Mouse (Mus musculus) heart, embryonic 12.5 days (tissue): Measurements from ENCODE around the gene Tlcd2. TPM values are rescaled to one million over a fixed set of nuclear protein-coding genes. Genes with fewer than 3 reads are reported as not detected.
"Not testable (repeated sequence)": the region's sequence is repeated elsewhere in the genome, so short reads cannot be mapped to it uniquely, and the experiment has no call there.

Experiments used
- ATAC-seq: fragments of 200-750 bp; cut with Nextera tagmentation; 2 replicates; pipeline ENCODE4 v1.8.0; 2017; ENCODE audit warnings: moderate TSS enrichment, moderate library complexity; ENCODE audit not compliant: insufficient number of reproducible peaks, low FRiP score
- H3K27ac ChIP-seq: fragments of 300-500 bp; sonication (generic); 2 replicates; pipeline ENCODE4 v1.5.1; 2016; ENCODE audit warnings: mild to moderate bottlenecking, moderate library complexity; ENCODE audit not compliant: poor library complexity, severe bottlenecking
- H3K27me3 ChIP-seq: fragments of 300-500 bp; sonication (generic); replicated peaks from 2 replicates; pipeline ENCODE4 v1.6.1; 2016; ENCODE audit warnings: mild to moderate bottlenecking, moderate library complexity
- H3K36me3 ChIP-seq: fragments of 300-500 bp; sonication (generic); 2 replicates; pipeline ENCODE4 v1.6.1; 2016; ENCODE audit warnings: mild to moderate bottlenecking, moderate library complexity
- H3K4me1 ChIP-seq: fragments of 300-500 bp; sonication (generic); replicated peaks from 2 replicates; pipeline ENCODE4 v1.6.1; 2016; ENCODE audit warnings: mild to moderate bottlenecking
- H3K4me2 ChIP-seq: fragments of 300-500 bp; sonication (generic); 2 replicates; pipeline ENCODE4 v1.6.1; 2016; ENCODE audit warnings: mild to moderate bottlenecking, moderate library complexity
- H3K4me3 ChIP-seq: fragments of 300-500 bp; sonication (generic); 2 replicates; pipeline ENCODE4 v1.5.1; 2016; ENCODE audit warnings: mild to moderate bottlenecking
- H3K9ac ChIP-seq: fragments of 300-500 bp; sonication (generic); 2 replicates; pipeline ENCODE4 v1.6.1; 2016; ENCODE audit warnings: mild to moderate bottlenecking, moderate library complexity
- H3K9me3 ChIP-seq: fragments of 300-500 bp; sonication (generic); replicated peaks from 2 replicates; pipeline ENCODE4 v1.6.1; 2016; ENCODE audit warnings: mild to moderate bottlenecking, moderate library complexity
- WGBS: fragments of 180-500 bp; shearing (Covaris S2); methylation state at CpG from one replicate; pipeline ENCODE4 v1.1.7; 2016; 5-methylcytosine and 5-hydroxymethylcytosine counted together
- polyA plus RNA-seq: library from polyadenylated mRNA; unstranded; fragments of >200 nt; fragmentation: Nextera tagmentation; extraction: Ambion mirVana; gene quantifications from 2 replicates; pipeline ENCODE4 v1.2.1, GENCODE M21; 2016

The Tlcd2 gene
- polyA plus RNA-seq, 1 experiment from 2014 or later: 13.1 TPM

DNA sequence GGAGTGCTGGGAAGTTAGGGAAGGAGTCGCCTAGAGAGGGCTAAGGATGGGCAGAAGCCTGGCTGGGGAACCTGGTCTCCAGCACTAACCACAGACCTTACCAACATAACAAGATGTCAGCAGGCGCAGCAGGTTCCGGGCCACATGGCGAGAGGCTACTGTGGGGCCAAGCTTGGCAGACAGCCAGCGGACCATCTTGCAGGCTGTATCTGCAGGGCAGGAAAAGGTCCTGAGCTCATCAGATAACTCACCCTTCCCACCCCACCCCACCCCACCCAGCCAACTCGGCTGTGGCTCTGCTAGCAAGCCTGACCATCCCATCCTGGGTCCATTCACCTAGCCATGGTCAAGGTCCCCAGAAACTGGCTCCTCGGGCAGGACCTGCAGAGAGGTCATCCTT is 11.8 kb upstream of the Tlcd2 start:
- ATAC-seq: peak; percentile 26
- Histone ChIP-seq H3K27ac (no peak overlapping the region), H3K9ac (no peak overlapping the region), H3K4me3 (no peak overlapping the region), H3K4me1 (peaks cover 28% of the 10 kb centered on the region), H3K27me3 (no peaks in the 10 kb centered on the region), H3K9me3 (no peaks in the 10 kb centered on the region), H3K4me2 (no peak overlapping the region), H3K36me3 (peaks cover 56% of the 10 kb centered on the region)
- WGBS: 67% methylated on average over 7 of the region's 7 CpGs

- Histone ChIP-seq H3K27me3 (no peaks in the 10 kb centered on the region), H3K4me2 (0 out of 2 replicates have a peak overlapping the region, but pooled peaks have one; percentile 7), H3K9ac (no peak overlapping the region), H3K4me1 (peaks cover 34% of the 10 kb centered on the region), H3K27ac (no peak overlapping the region), H3K4me3 (no peak overlapping the region), H3K36me3 (peaks cover 49% of the 10 kb centered on the region), H3K9me3 (no peaks in the 10 kb centered on the region)
- no peak for ATAC-seq
- WGBS: 73% methylated on average over 8 of the region's 8 CpGs
Measured at GRCm38 (mm10) chr11:75450304-75450908, 11.1 kb upstream of the Tlcd2 start.

DNA sequence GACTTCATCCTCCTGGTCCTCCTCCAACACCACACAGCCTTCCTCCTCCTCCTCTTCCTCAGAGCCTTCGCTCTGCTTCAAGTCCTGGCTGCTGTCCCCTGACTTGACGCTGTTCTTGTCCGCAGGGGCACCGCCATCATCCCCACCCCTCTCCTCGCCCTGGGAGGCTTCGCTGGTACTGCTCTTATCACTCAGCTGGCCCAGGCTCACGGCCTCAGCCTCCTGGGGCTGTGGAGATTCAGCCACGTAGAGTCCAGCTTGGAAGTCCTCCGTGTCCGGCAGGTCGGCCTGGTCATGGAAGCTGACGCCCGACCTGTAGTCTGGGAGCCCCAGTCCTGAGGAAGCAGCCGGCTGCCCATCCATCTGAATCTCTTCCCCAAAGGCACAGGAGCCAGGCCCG is 10.6 kb upstream of the Tlcd2 start:
- WGBS: 74% methylated on average over 15 of the region's 15 CpGs
- Histone ChIP-seq H3K27ac (no peak overlapping the region), H3K9ac (no peak overlapping the region)

GRCm38 (mm10) chr11:75452081-75452480 is 9.4 kb upstream of the Tlcd2 start:
- no peak overlapping the region for H3K4me2 ChIP-seq
- H3K27ac ChIP-seq: no peak overlapping the region
- 83% methylated on average over 8 of the region's 8 CpGs for WGBS
- peaks cover 38% of the 10 kb centered on the region for H3K36me3 ChIP-seq
- H3K4me3 ChIP-seq: no peak overlapping the region
- H3K9ac ChIP-seq: no peak overlapping the region
- no peaks in the 10 kb centered on the region for H3K9me3 ChIP-seq
- ATAC-seq: no peak
- peaks cover 34% of the 10 kb centered on the region for H3K4me1 ChIP-seq
- H3K27me3 ChIP-seq: no peaks in the 10 kb centered on the region

More for the DNA sequence above, 10.6 kb upstream of the Tlcd2 start:
- Histone ChIP-seq H3K36me3 (peaks cover 43% of the 10 kb centered on the region), H3K4me1 (peaks cover 34% of the 10 kb centered on the region), H3K4me3 (no peak overlapping the region), H3K9me3 (no peaks in the 10 kb centered on the region), H3K4me2 (0 out of 2 replicates have a peak overlapping the region, but pooled peaks have one; percentile 7), H3K27me3 (no peaks in the 10 kb centered on the region)
- no peak for ATAC-seq

DNA sequence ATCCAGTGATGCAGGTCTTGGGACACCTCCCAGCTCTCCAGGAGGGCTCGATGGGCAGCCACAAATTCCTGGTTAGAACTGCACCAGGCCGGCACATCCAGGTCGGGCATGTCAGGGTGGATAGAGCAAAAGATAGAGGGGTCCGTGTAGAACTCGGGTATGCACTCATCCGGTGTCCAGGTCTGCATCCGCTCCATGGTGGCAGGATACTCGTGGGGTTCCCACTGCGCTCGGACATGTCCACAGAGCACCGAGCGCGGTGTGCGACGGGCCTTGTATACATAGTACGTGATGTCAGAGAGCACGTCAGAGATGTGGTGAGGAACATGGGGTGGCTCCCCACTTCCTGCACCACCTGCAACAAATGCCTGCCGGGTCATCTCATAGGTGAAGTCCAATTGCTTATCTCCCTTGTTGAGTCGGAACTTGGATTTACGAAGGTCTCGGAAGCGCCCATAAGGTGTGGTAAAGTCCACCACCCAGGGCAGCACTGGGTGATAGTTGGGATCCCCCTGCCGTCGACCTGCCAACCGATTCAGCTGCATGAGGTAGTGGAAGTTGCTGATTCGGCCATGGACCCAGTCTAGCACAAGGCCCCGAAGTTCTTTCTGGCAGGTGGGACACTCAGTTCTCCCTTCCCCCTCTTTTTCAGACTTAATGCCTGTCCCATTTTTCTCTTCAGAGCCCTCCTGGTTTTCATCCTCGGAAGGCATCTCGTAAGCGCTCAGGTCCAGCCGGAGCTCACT is 8.5 kb upstream of the Tlcd2 start:
- Histone ChIP-seq H3K9me3 (no peaks in the 10 kb centered on the region), H3K4me3 (peak overlapping the region; percentile 72; the same call in 1 of the 2 replicates), H3K9ac (0 out of 2 replicates have a peak overlapping the region, but pooled peaks have one; percentile 75), H3K27me3 (no peaks in the 10 kb centered on the region), H3K27ac (no peak overlapping the region), H3K36me3 (peaks cover 29% of the 10 kb centered on the region), H3K4me1 (peaks cover 36% of the 10 kb centered on the region), H3K4me2 (peak overlapping the region; percentile 97)
- no peak for ATAC-seq
- 92% methylated on average over 31 of the region's 31 CpGs for WGBS

DNA sequence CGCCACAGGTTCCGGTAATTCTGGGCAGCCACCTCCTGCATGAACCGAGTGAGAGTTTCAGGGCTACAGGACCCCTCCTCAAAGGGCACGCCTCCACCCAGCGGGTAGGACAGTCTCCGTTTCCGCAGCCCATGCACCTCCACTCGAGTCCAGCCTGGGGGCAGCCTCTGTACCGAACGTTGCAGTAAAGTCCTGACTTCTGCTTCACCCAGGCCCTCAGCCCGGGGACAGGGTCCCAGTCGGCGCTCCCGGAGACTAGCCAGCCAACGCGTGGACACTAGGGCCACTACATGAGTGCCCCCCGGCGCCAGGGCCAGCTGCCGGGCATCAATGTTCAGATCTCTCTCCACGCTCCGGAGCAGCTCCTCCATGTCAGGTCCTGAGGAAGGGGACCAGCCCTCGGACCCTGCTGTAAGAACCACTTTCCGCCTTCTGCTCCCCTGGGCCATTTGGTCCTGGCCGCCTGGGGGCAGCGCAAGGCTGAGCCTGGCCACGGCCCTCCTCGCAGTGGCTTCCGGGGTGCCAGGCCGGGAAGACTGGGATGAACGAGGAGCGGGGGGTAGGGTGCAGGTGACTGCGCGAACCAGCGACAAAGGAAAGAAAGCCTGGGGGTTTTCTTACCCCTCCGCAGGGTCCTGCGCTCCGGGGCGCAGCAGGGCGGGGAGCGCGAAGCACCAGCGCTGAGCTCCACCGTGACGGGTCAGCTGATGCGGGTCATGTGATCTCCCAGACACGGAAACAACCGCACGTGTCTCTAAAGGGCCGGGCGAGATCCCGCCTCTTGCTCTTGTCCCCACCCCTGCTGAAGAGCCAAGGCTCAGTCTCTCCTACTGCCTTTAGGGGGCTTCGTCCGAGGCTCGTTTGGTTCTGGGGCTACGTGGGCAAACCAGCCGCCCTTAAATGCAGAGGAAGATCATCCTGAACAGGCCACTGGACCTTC is 7.3 kb upstream of the Tlcd2 start, which contains the start of gene Wdr81:
Gene Wdr81 (minus strand): TSS at position 727 of the 940 bp plus-strand sequence.
- peak within 1 kb of the TSS; percentile 75 for H3K9ac ChIP-seq
- WGBS: 3% methylated on average over 56 of the region's 56 CpGs

DNA sequence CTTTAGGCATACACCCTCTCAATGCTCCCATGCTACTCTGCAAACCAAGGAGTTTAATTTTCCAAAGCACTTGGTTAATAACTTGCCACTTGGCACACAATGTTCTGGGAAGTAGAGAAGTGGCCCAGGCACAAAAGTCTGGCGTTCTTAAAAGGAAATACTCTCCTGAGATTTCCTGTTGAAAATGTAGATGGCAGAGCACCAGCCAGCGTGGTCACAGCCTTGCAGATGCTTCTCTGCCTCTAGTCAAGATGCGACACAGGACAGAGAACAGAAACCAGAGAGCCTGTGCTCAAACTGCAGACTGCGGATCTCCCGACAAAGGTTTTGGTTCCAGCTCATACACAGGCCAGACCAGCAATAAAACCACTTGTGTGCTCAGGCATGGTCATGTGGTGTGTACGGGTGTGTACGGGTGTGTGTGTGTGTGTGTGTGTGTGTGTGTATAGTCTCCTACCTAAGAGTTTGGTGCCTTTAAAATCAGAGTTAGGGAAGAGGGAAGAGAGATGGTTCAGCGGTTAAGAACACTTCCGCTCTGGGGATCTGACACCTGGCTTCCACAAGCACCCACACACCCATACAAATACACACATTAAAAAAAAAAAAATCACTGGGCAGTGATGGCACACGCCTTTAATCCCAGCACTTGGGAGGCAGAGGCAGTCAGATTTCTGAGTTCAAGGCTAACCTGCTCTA is 6.3 kb upstream of the Tlcd2 start:
- H3K36me3 ChIP-seq: peaks cover 14% of the 10 kb centered on the region
- ATAC-seq: no peak
- H3K4me3 ChIP-seq: peak overlapping the region; percentile 72
- no peaks in the 10 kb centered on the region for H3K27me3 ChIP-seq
- peaks cover 43% of the 10 kb centered on the region for H3K4me1 ChIP-seq
- H3K27ac ChIP-seq: peak overlapping the region; percentile 43; the same call in 1 of the 2 replicates
- peak overlapping the region; percentile 75; the same call in 1 of the 2 replicates for H3K9ac ChIP-seq
- H3K4me2 ChIP-seq: peak overlapping the region; percentile 97
- H3K9me3 ChIP-seq: no peaks in the 10 kb centered on the region
- WGBS: 74% methylated on average over 10 of the region's 10 CpGs

More for the DNA sequence above, 7.3 kb upstream of the Tlcd2 start, which contains the start of gene Wdr81:
- H3K4me3 ChIP-seq: peak within 1 kb of the TSS; percentile 72
- no peaks in the 10 kb centered on the region for H3K9me3 ChIP-seq
- peak within 1 kb of the TSS; percentile 97 for H3K4me2 ChIP-seq
- H3K27me3 ChIP-seq: no peaks in the 10 kb centered on the region
- H3K4me1 ChIP-seq: peaks cover 40% of the 10 kb centered on the region
- H3K27ac ChIP-seq: peak within 1 kb of the TSS; percentile 43; the same call in 1 of the 2 replicates
- H3K36me3 ChIP-seq: peaks cover 16% of the 10 kb centered on the region
- peak; percentile 93 for ATAC-seq

GRCm38 (mm10) chr11:75455971-75456370 is 5.5 kb upstream of the Tlcd2 start:
- not testable (repeated sequence) for H3K9ac ChIP-seq, ATAC-seq, H3K27me3 ChIP-seq, H3K27ac ChIP-seq, H3K4me3 ChIP-seq, H3K9me3 ChIP-seq, H3K4me2 ChIP-seq
- H3K36me3 ChIP-seq: peaks cover 14% of the 10 kb centered on the region
- peaks cover 35% of the 10 kb centered on the region for H3K4me1 ChIP-seq
- WGBS: 87% methylated on average over 2 of the region's 2 CpGs

DNA sequence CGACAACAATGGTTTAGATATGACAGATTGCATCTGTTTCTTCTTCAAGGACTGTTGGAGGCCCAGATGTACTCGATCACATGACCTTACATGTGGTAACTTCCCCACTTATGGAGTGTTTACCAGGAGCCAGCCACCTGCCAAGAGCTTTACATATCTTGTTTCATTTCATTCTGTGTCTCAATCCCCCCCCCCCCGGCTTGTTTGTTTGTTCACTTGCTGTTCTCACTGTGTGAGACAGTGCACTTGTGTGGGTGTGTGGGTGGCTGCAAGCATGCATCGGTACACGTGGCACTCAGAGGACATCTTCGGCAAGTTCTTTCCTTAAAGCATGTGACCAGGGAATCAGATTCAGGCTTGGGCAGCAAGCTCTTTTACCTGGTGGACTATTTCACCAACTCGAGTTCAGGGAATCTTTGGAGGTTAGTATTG is 5.1 kb upstream of the Tlcd2 start:
- WGBS: 84% methylated on average over 7 of the region's 7 CpGs

DNA sequence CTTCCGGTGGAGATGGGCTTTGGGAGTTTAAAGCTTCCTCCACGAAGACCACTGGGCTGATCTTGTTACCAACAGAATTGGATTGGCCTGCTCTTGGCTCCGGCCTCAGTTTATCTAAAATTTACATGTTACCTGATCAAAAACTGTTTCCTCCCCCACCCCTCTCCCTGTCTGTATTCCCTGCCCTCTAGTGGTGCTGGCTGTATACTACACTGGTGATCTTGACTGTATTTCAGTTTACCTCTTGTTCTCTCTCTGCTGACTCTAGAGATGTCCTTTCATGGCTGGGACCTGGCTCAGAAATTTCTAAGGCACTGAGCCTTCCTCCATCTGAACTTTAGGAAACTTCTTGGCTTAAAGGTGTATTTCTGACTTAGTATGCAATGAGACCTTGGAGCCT is 3.3 kb upstream of the Tlcd2 start:
- Histone ChIP-seq H3K9me3 (no peaks in the 10 kb centered on the region), H3K36me3 (no peaks in the 10 kb centered on the region), H3K27ac (no peak overlapping the region), H3K9ac (no peak overlapping the region), H3K4me1 (peaks cover 46% of the 10 kb centered on the region), H3K4me3 (no peak overlapping the region), H3K27me3 (no peaks in the 10 kb centered on the region), H3K4me2 (no peak overlapping the region)
- WGBS: 9% methylated on average over 3 of the region's 3 CpGs
- no peak for ATAC-seq

More for the DNA sequence above, 5.1 kb upstream of the Tlcd2 start:
- Histone ChIP-seq H3K36me3 (peaks cover 11% of the 10 kb centered on the region), H3K27me3 (no peaks in the 10 kb centered on the region), H3K27ac (no peak overlapping the region), H3K4me3 (no peak overlapping the region), H3K9ac (no peak overlapping the region), H3K4me2 (no peak overlapping the region), H3K4me1 (peaks cover 34% of the 10 kb centered on the region), H3K9me3 (no peaks in the 10 kb centered on the region)
- ATAC-seq: no peak
